Mouse (Mus musculus): ENCODE measurements at regions not wholly inside any gene's neighbourhood (a gene's known extent, or its start where the extent isn't known, plus 50 kb on each side); places are given as distances from the start of the nearest gene placed in this dataset.

DNA sequence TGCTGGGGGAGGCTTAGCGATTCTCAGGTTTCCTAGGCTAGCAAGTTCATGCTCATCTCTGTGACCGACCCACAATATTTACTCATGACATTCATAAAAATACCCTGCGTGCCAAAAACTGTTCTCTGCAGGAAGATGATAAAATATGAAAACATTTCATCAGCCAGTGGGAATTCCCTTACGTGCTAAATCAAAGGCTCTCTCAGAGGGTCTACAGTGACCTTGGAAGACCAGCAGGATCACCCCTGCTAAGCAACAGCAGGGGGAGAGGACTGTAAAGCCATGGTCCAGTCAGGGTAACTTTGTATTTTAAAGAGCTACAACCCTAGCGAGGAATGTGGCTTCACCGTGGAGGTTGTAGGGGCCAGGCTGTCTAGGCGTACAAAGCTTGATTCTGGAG lies 120.6 kb downstream of the Cog6 start:
- no peak for TF ChIP-seq CTCF (conservative IDR thresholded peaks at IDR 0.05; ENCODE audit: low read length)
- TF ChIP-seq POU5F1 (IDR thresholded peaks at IDR 0.05; ENCODE audit: borderline replicate concordance, low read length) = no peak
